Mouse (Mus musculus): Measurements from ENCODE around the gene Mmp9.

GRCm38 (mm10) chr2:164907511-164907910 lies 33.1 kb upstream of the Mmp9 start:
- TF ChIP-seq POLR2A (IDR thresholded peaks at IDR 0.05; ENCODE audit: borderline replicate concordance, extremely low read depth, low read depth, low read length) (no peak), CTCF (IDR thresholded peaks at IDR 0.05; ENCODE audit: insufficient read depth, low read length) (no peak)
